Mouse (Mus musculus) large intestine, adult 2 months (tissue): ENCODE data around the gene Tmem39a. TPM values are rescaled to one million over a fixed set of nuclear protein-coding genes. Genes with fewer than 3 reads are reported as not detected.
A peak's percentile ranks its signal among the peaks of the same experiment; 100 is the strongest.

Experiments
- DNase-seq: peaks from one replicate; pipeline ENCODE4 v3.0.0-alpha.2; 2012; ENCODE audit warnings: low read depth, low spot score
- WGBS: fragments of 180-500 bp; shearing (Covaris S2); methylation state at CpG from one replicate; pipeline ENCODE4 v1.1.7; 2018; 5-methylcytosine and 5-hydroxymethylcytosine counted together
- polyA plus RNA-seq: library from polyadenylated mRNA; depleted of rRNA; stranded (reverse); fragments of >200 nt; gene quantifications from 2 replicates; pipeline ENCODE4 v1.2.3, GENCODE M21; 2012; rRNA removed

Tmem39a gene
- polyA plus RNA-seq: 63.7 and 65.3 TPM in 2 replicates

DNA sequence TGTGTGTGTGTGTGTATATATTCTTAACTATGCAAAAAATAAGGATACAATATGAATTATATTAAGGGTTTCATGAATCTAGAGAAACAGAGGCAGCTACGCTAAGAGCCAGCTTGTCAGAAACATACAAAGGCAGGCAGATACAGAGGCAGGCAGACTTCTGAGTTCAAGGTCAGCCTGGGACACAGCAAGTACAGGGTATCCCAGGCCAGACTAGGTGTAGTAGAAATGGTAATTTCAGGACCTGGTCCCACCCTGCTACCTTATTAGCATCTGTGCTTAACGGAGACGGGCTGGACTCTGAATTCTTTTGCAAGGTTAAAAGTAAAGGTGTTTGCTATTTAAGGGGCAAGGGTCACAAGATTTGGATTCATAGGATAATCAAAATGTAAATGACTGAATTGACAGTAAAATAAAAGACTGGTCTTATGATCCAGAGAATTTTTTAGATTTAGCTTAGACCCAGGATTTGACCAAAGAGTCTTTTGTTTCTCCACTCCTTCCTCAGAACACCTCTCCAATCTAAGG lies at the start of gene Tmem39a:
Tmem39a (plus strand) TSS at position 478 of the 528 bp plus-strand sequence.
- no peak for DNase-seq
- 66% methylated on average over 3 of the region's 3 CpGs for WGBS

DNA sequence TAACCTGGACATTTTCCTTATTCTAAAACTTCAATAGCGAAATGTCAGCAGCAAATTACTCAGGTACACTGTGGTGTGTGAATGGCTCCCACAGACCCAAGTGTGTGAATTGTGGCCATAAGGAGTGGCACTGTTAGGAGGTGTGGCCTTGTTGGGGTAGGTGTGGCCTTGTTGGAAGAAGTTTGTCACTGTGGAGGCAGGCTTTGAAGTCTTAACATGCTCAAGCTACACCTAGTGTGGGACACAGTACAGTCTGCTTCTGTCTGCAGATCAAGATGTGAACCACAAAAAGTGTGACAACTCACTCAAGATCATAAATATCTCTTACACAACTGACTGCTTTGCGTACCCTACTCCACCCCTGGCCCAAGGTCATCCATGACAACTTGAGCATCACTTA lies 47.7 kb upstream of the Tmem39a start:
- no peak for DNase-seq
- WGBS: 82% methylated on average over 2 of the region's 2 CpGs

DNA sequence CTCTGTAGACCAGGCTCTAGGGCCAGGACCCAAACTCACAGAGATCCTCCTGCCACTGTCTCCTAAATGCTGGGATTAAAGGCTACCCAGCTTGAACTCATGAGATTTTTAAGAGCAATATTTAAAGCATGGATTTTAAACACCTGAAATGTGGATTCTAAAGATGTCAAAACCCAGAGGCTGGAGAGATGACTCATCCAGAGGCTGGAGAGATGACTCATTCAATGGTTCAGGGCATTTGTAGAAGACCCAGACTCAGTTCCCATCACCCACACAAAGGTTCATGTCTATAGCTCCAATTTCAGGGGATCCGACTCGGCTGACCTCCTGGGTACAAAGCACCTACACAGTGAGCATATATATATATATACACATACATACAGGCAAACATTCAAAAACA lies 39.4 kb upstream of the Tmem39a start:
- DNase-seq: no peak
- 99% methylated on average over 2 of the region's 2 CpGs for WGBS

DNA sequence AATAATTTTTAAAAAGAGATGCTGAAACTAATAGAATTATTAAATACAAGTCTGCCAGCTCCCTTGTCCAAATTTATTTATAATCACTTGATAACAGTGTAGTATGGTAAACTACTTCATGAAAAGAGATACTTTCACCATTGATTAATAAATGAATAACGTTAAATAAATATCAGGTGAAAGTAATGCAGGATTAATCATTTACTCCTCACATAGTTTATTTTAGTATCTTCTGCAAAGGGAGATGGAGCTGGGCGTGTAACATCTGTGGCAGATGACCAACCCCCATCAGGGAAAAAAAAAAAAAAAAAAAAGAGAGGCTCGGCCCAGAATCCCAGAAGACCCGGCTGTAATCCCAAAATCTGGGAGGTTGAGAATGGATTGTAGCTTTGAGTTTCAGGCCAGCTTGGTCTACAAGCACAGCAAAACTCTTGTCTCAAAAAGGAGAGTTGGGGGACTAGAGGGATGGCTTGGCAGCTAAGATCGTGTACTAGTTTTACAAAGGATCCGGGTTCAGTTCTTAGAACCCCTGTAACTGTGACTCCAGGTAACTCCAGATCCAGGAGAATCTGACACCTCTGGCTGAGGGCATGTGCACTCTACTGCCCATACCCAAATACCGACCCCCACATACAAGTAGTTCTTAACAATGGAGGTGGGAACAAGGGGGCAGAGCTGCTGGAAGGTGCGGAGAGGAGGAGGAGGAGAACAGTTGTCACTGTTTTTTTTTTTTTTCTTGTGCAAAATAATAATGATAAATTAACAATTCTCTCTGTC lies 37.1 kb upstream of the Tmem39a start:
- DNase-seq: no peak
- 13% methylated on average over 8 of the region's 8 CpGs for WGBS

DNA sequence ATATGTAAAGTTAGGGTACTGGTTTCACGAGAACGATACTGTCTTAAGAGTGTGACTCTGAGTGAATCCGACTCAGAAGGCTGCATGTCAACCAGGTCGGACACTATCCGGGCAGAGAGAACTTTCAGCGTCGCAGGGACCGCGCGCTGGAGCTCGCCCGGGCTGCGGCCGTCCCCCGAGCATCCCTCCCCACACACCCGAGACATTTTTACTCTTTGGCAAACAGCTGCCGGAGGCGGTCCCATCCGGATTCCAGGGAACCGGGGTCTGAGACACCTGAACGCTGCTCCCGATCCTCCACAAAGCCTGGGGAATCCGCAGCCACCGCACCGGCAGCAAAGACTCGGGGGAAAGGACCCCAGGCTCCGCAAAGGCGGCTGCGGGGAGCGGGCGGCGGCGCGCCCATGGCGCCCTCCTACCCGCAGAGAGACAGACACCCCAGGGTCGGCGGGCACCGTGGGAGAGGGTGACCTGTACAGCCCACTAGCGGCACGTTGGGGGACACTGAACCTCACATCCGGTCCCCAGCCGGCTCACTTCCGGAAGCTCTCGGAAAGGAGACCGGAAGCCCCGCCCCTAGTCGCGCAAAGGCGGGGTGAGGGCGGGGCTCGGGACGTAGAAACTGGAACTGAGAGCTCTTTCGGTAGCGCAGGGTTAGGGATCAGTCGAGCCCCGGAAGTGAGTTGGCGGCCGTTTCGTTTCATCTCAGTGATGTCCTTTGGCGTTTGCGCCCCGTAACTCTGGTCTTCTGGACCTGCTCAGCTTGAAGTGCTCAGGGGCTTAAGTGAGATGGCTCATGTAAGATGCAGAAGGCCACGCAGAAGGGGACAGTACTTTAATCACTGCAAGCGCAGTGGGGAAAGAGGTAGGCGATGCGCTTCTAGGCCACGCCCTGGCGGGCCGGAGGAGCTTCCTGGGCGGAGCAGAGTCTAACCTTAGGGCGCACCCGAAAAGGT lies 36.1 kb upstream of the Tmem39a start, which contains the start of gene Timmdc1:
Timmdc1 (minus strand) TSS at position 535 of the 956 bp plus-strand sequence.
- DNase-seq: peak; percentile 88

DNA sequence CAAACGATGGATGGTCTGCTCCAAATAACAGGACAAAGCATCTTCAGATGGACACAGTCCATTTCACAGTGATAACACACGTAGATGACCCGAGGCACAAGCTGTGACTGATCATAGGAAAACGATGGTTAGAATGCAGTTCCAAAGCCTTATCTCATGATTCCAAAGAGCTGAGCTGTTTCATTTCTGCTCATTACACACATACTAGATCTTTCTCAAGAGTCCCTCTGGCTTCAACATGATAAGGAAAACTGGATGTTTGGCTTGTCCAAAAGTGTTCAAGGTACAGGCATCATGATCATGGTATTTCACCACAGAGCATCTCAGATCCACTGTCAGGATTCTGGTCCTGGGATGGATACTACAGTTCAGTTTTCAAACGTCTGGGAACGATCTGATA lies 32.2 kb upstream of the Tmem39a start:
- 81% methylated on average over 6 of the region's 6 CpGs for WGBS
- DNase-seq: no peak

More for the DNA sequence above, 36.1 kb upstream of the Tmem39a start, which contains the start of gene Timmdc1:
- WGBS: under 1% methylated on average over 73 of the region's 73 CpGs

DNA sequence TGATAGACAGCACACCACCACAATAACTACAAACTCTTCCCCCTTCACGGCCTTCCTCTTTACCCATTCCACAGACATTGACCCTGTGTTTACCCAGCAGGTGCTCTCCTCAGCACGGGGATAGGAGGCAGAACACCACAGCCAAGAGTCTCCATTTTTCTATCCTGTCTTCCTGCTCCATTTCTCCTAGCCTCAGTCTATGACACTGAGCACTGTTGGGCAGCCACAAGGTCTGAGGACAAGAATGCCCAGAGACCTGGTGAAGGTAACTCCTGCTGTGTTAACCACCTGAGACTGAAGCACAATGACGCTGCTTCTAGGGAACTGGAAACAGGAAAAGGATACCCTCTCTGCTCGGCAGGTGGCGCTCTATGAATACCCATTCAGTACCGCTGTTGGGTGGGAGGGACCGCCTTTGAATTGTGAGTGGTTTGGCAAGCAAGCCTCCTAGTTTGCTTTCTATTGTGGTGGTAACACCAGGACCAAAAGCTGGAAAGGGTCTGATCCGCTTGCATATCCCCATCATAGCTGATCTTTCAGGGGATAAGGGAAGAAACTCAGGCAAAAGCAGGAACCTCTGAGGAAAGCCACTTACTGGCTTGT lies 21.9 kb upstream of the Tmem39a start:
- 31% methylated on average over 8 of the region's 8 CpGs for WGBS
- DNase-seq: no peak

DNA sequence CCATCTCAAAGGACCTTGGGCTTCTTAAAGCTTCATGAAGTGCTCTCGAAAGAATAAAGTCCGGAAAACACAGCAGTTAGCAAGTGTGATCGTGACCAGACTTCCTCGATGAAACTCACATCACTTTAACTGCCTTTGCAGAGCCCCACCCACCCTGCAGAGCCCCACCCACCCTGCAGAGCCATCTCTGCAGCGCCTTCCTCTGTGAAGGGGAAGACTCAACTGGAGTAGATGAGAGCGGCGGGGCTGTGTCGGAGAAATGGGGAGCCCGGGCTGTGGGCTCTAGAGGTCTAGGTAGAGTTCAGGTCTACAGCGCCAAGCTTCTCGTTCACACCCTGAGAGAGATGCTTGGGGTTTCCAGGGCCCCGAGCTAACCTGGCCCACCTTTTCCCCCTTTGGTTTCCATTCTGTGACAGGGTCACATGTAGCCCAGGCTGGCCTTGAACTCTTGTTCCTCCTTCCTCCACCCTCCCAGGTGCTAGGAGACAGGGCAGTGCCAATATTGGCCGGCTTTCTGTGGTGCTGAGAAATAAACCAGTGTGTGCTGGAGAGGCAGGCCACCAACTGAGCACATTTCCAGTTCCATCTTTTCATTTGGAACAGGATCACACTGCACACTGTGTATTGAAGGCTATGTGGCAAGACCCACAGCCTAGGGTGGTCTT lies 19.6 kb upstream of the Tmem39a start:
- no peak for DNase-seq

DNA sequence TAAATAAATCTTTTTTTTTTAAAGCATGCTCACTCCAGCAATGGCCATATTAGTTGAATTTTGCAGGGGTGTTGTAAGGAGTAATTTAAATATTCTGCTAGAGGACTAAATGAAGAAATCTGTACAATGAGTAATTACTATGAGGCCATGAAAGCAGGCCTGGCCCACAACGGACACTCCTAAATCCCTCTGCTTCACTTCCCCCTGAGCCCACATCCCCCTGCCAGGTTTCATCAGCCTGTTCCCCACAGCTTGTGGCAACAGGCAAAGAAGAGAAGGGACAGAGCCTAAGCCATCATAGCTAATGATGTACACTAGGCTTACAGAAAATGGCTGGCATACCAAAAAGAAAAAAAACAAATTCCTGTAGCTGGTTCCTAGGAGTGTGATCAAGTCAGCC lies 10.5 kb upstream of the Tmem39a start:
- no peak for DNase-seq
- WGBS: 89% methylated on average over 1 of the region's 1 CpGs

More for the DNA sequence above, 19.6 kb upstream of the Tmem39a start:
- 76% methylated on average over 13 of the region's 13 CpGs for WGBS

DNA sequence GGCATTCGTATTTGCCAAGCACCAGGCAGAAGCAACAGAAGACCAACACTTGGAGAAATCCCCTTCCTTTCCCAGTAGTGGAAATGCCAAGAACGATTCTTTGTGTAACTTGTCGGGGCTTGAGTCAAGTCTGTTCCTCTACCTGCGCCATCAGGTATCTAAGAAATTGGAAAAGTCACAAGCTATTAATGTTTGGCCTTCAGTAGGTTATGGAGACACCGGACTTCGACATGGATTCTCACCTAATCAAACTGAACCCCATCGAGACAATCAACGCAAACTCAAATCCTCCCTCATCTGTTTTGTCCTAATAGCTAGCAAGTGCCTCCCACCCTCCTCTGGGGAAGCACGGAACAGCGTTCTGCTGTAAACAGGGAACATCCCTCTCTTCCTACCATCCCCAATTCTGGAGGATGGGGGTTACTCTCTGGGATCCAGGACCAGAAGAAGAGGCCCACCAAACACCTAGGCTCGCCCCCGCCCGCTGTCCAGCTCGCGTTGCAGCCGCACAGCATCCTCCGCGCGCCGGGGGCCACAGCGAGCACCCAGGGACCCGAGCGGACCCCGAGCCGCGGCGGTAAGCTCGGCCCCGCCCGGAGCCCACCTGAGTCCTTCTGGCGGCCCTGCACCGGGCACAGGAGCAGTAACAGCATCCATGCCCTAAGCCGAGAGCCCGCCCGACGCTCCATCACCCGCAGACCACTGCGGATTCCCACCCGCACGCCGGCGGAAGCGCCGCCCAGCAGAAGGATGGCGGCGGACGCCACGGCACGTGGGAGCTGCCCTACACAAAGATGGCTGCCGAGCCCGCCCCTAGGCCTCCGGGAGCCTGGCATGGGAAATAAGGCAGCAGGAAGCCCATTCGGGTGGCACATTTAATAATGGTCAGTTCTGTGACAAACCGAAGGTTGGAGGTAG lies 8.8 kb upstream of the Tmem39a start, which contains the start of gene Poglut1:
Poglut1 (minus strand) TSS at position 780 of the 918 bp plus-strand sequence.
- DNase-seq: no peak
- 3% methylated on average over 54 of the region's 54 CpGs for whole genome bisulfite sequencing

DNA sequence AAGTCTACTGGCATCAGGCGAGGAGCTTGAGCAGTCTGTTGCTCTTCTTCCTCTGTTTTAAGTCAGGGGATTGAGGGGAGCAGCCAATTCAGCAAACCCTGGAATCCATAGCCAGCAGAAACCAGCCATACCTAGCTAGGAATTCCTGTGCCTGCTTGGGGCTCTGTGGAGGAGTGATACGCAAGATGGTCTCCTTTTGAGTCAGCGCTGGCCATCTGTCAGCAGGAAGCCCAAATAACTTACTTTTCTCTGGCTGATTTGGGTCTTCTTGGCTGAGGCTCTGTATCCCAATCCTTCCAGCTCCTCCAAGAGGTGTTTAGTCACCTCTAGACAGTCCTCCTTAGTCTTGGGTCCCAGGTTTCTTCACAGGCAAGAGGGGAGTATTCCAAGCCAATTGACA lies 2.5 kb upstream of the Tmem39a start:
- no peak for DNase-seq
- 85% methylated on average over 3 of the region's 3 CpGs for WGBS

DNA sequence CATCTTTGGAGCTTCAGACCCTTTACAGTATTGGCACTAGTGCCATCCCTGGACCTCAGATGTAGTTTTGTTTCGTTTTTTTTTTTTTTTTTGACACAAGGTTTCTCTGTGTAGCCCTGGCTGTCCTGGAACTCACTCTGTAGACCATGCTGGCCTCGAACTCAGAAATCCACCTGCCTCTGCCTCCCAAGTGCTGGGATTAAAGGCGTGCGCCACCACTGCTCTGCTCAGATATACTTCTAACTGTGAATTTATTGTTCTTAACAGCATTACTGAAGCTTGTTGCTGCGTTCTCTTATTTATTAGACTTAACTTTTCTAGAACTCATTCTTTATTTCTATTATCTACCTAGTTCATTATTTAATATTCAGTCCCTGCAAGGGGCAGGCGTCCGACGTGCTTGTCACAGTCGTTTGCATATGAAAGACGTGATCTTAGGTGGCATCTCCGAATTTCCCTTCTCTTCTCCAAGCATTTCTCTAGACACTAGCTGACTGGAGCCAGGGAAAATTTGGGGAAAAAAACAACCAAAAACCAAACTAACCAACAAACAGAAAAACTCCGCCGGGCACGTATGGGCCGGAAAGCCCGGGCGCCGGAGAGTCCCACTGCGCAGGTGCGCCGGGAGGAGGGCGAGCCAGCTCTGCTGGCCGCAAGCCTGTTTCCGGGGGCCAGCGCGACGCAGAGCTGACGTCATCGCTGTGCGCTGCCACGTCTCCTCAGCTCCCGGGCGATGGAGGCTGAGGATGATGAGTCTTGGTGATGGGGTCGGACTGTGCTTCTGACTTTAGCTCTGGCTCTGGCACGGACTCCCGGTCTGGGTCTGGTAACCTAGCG lies 3.9 kb downstream of the Tmem39a start:
- DNase-seq: peak; percentile 75
- WGBS: 7% methylated on average over 37 of the region's 37 CpGs

DNA sequence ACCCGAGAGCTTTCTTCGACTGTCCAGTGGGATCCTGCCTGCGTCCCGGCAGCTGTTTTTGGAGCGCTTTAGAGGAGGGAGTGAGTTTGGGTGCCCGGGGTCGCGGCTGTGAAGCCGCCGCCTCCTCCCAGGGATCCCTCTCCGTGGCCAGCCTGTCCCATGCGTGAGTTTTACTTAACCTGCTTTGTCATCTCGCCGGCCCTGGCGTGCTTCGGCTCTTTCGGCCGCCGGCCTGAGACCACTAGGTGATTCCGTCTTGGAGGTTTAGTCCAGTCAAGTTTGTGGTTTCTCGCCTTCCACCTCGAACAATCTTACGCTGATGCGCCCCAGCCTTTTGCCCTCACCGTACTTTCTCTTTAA lies 4.5 kb downstream of the Tmem39a start:
- no peak for DNase-seq
- under 1% methylated on average over 25 of the region's 25 CpGs for WGBS

DNA sequence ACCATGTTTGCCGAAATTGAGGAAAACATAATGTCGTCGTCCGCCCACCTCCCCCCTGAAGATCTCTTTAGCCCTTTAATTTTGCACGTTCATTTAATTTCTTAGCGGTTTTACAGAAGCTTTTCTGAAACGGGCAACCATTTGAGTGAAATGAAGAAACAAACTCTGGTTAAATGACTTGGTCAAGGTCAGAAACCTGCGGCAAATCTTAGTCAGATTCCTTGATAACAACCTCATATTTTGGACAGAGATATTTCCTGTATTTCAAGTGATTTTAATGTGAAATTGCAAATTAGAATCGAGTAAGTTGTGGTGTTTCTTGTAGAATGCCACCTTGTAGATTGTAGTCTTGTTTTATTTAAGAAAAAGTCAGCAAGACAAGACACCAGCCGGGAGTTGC lies 5.0 kb downstream of the Tmem39a start:
- 14% methylated on average over 10 of the region's 10 CpGs for WGBS
- DNase-seq: no peak

DNA sequence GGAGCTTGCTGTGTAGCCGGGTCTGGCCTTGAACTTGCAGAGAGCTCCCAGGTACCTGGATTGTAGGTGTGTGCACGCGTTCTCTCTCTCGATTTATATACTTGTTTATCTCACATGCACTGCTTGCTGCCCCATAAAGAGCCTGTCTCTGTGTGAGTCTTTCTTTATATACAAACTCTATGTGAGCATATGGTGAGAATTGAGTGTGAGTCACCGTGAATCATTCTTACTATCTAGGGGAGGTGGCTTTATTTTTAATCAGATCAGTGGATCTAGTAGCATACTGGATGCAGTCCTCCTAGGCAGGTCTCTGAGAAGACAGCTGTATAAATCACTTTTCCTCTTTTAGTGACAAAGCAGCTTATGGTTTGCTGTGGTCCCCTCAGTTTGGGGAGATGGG lies 9.7 kb downstream of the Tmem39a start:
- DNase-seq: no peak
- 88% methylated on average over 5 of the region's 5 CpGs for WGBS

DNA sequence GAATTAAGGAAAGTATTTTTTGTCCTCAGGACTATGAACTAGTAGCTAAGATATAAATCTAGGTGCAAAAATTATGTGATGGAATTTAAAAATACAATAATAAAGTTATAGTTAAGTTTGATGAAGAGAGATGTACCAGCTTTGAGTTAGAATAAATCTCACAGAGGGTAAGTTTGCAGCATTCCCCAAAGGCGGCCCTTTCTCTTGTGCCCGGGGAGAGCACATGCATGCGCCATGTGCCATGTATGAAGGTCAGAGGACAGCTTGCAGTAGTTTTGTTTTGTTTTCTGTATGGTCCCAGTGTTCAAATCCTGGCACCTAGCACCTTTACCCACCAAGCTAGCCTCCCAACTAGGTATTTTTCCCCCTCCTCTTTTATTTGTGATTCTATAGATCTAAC lies 13.0 kb downstream of the Tmem39a start:
- 94% methylated on average over 3 of the region's 3 CpGs for WGBS

DNA sequence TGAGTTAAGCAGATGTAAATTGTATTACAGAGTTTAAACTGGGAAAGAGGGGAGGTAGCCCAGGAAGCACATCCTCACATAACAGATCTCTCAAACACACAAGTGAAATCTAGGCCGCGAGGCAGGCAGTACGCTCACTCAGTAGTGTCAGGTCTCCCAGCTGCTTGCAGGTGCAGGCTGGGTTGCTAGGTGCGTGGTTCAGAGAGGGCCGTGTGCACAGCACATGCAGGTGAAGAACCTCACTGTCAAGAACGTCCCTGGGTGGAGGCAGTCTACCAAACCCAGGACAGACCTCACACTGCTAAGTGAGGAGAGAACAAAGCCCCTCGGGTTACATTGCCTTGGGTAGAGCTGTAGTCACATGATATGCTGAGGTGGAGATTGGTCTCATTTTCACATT lies 26.3 kb downstream of the Tmem39a start:
- 86% methylated on average over 7 of the region's 7 CpGs for WGBS
- no peak for DNase-seq

More for the DNA sequence above, 13.0 kb downstream of the Tmem39a start:
- DNase-seq: no peak
